Mouse (Mus musculus): ENCODE data around the gene Epn3.

DNA sequence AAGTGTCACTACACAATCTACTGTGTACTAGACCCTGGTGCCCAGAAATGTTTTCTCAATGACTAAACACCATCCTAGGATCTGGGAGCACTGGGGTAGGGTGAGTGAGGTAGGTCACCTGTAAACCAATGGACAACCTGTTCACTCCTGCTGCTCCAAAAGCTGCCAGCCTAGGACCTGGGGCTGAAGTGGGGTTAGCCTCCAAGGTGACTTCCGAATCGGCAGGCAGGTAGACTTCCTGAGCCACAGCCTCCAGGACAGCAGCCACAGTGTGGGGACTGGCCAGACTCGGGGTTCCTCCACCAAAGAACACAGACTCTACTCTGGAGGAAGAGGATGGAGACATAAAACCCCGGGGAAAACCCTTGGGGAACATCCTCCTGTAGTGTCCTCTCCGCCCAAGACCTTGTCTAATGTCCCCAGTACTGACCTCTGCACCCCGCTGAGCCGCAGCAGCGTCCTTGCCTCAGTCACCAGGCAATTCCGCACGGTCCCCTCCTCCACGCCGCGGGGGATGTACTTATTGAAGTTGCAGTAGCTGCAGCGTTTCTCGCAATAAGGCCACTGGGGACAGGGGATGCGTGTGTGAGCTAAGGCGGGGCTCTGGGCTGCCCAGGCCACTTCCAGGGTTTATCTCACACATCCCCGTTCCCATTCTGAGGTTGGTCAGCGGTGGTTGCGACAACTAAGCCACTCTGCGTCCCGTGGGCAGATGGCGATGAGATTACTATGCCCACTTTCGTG is 48.4 kb upstream of the Epn3 start:
- no peak for TF ChIP-seq CTCF (conservative IDR thresholded peaks at IDR 0.05 in 1 of 2, IDR thresholded peaks at IDR 0.05 in 1 of 2; ENCODE audit: low read depth in 2 of 2, low read length in 2 of 2)
- TF ChIP-seq IRF4 (IDR thresholded peaks at IDR 0.05; ENCODE audit: low read depth, low read length), result no peak

Measured in CH12.LX (cell line).